Mouse (Mus musculus) hindbrain, embryonic 13.5 days (tissue): ENCODE results near the gene Rab15. TPM values are rescaled to one million over a fixed set of nuclear protein-coding genes. Genes with fewer than 3 reads are reported as not detected.

ENCODE experiments used
- ATAC-seq: fragments of 200-750 bp; cut with Nextera tagmentation; 2 replicates; pipeline ENCODE4 v1.8.0; 2017; ENCODE audit warnings: moderate TSS enrichment; ENCODE audit not compliant: low FRiP score
- H3K27ac ChIP-seq: fragments of 300-500 bp; sonication (generic); 2 replicates; pipeline ENCODE4 v1.5.1; 2015; ENCODE audit warnings: inconsistent platforms, mild to moderate bottlenecking, moderate library complexity
- H3K27me3 ChIP-seq: fragments of 300-500 bp; sonication (generic); 2 replicates; pipeline ENCODE4 v1.6.1; 2015; ENCODE audit warnings: mild to moderate bottlenecking, inconsistent platforms
- H3K36me3 ChIP-seq: fragments of 300-500 bp; sonication (generic); 2 replicates; pipeline ENCODE4 v1.6.1; 2015; ENCODE audit warnings: mild to moderate bottlenecking, inconsistent platforms
- H3K4me1 ChIP-seq: fragments of 300-500 bp; sonication (generic); replicated peaks from 2 replicates; pipeline ENCODE4 v1.6.1; 2015; ENCODE audit warnings: inconsistent platforms
- H3K4me2 ChIP-seq: fragments of 300-500 bp; sonication (generic); 2 replicates; pipeline ENCODE4 v1.6.1; 2015; ENCODE audit warnings: inconsistent platforms, mild to moderate bottlenecking, moderate library complexity
- H3K4me3 ChIP-seq: fragments of 300-500 bp; sonication (generic); 2 replicates; pipeline ENCODE4 v1.5.1; 2015; ENCODE audit warnings: mild to moderate bottlenecking, inconsistent platforms
- H3K9ac ChIP-seq: fragments of 300-500 bp; sonication (generic); 2 replicates; pipeline ENCODE4 v1.6.1; 2015; ENCODE audit warnings: mild to moderate bottlenecking, inconsistent platforms
- H3K9me3 ChIP-seq: fragments of 300-500 bp; sonication (generic); 2 replicates; pipeline ENCODE4 v1.6.1; 2016; ENCODE audit warnings: inconsistent platforms
- WGBS: fragments of 180-500 bp; shearing (Covaris S2); methylation state at CpG from one replicate; pipeline ENCODE4 v1.1.7; 2015; 5-methylcytosine and 5-hydroxymethylcytosine counted together
- polyA plus RNA-seq: library from polyadenylated mRNA; unstranded; fragments of >200 nt; fragmentation: Nextera tagmentation; extraction: Ambion mirVana; gene quantifications from 2 replicates; pipeline ENCODE4 v1.2.1, GENCODE M21; 2015

The Rab15 gene
- polyA plus RNA-seq, 1 experiment from 2014 or later: 30.9 TPM

- Histone ChIP-seq H3K27me3 (no peaks in the 10 kb centered on the region), H3K9me3 (no peaks in the 10 kb centered on the region), H3K27ac (no peak overlapping the region), H3K36me3 (0 out of 2 replicates have a peak, but pooled peaks cover 1% of the 10 kb centered on the region), H3K4me3 (no peak overlapping the region), H3K9ac (no peak overlapping the region), H3K4me1 (peaks cover 11% of the 10 kb centered on the region), H3K4me2 (no peak overlapping the region)
- 87% methylated on average over 5 of the region's 5 CpGs for WGBS
- no peak for ATAC-seq
These were observed 51.7 kb downstream of the Rab15 start for GRCm38 (mm10) chr12:76770841-76771500.

- 33% methylated on average over 20 of the region's 20 CpGs for WGBS
- no peaks in the 10 kb centered on the region for H3K27me3 ChIP-seq
- H3K4me1 ChIP-seq: peaks cover 13% of the 10 kb centered on the region
- H3K9ac ChIP-seq: peak overlapping the region; percentile 84
- peak overlapping the region; percentile 66 for H3K4me2 ChIP-seq
- H3K27ac ChIP-seq: peak overlapping the region; percentile 88
- peak overlapping the region; percentile 63 for H3K4me3 ChIP-seq
- H3K9me3 ChIP-seq: no peaks in the 10 kb centered on the region
- H3K36me3 ChIP-seq: no peaks in the 10 kb centered on the region
- no peak; the same call in 1 of the 2 replicates for ATAC-seq
These were observed 56.6 kb downstream of the Rab15 start for GRCm38 (mm10) chr12:76765901-76766630.

- Histone ChIP-seq H3K9me3 (no peaks in the 10 kb centered on the region), H3K27me3 (no peaks in the 10 kb centered on the region), H3K4me3 (peak within 1 kb of the TSS; percentile 63), H3K36me3 (no peaks in the 10 kb centered on the region), H3K4me1 (peaks cover 13% of the 10 kb centered on the region), H3K27ac (peak within 1 kb of the TSS; percentile 88), H3K4me2 (peak within 1 kb of the TSS; percentile 66), H3K9ac (peak within 1 kb of the TSS; percentile 84)
- WGBS: under 1% methylated on average over 31 of the region's 31 CpGs
- peak; percentile 97 for ATAC-seq
These were observed 57.3 kb downstream of the Rab15 start, which contains the start of the genes Churc1 and Fntb for GRCm38 (mm10) chr12:76765354-76765851. Churc1 (plus strand) TSS chr12:76765538. Fntb (plus strand) TSS chr12:76765589.

GRCm38 (mm10) chr12:76752652-76753318 lies 69.9 kb downstream of the Rab15 start:
- 46% methylated on average over 14 of the region's 14 CpGs for WGBS

GRCm38 (mm10) chr12:76750866-76751459 lies 71.7 kb downstream of the Rab15 start:
- H3K4me2 ChIP-seq: no peak overlapping the region
- no peak overlapping the region for H3K27ac ChIP-seq
- H3K9ac ChIP-seq: no peak overlapping the region
- H3K9me3 ChIP-seq: no peaks in the 10 kb centered on the region
- ATAC-seq: no peak
- no peaks in the 10 kb centered on the region for H3K36me3 ChIP-seq
- WGBS: 83% methylated on average over 16 of the region's 16 CpGs
- H3K4me3 ChIP-seq: no peak overlapping the region
- no peaks in the 10 kb centered on the region for H3K4me1 ChIP-seq
- H3K27me3 ChIP-seq: no peaks in the 10 kb centered on the region

More at GRCm38 (mm10) chr12:76752652-76753318, 69.9 kb downstream of the Rab15 start:
- ATAC-seq: no peak
- no peaks in the 10 kb centered on the region for H3K4me1 ChIP-seq
- no peaks in the 10 kb centered on the region for H3K36me3 ChIP-seq
- H3K9me3 ChIP-seq: no peaks in the 10 kb centered on the region
- no peak overlapping the region for H3K9ac ChIP-seq
- no peak overlapping the region for H3K4me2 ChIP-seq
- H3K4me3 ChIP-seq: no peak overlapping the region
- H3K27ac ChIP-seq: no peak overlapping the region
- H3K27me3 ChIP-seq: no peaks in the 10 kb centered on the region

Other genes with a start within 250 kb of the Rab15 start
- 2.5 and 3.2 TPM in 2 replicates for gene Sptb, start 112.4 kb downstream of the Rab15 start, polyA plus RNA-seq
- 144 and 152 TPM in 2 replicates for gene Churc1, start 57.4 kb downstream of the Rab15 start, polyA plus RNA-seq
- 33.3 and 37.3 TPM in 2 replicates for gene Fntb, start 57.3 kb downstream of the Rab15 start, polyA plus RNA-seq
- 0.21 TPM in 1 of 2 replicates, not detected in the other for gene Gpx2, start 27.4 kb downstream of the Rab15 start, polyA plus RNA-seq
- gene Max, start 139.3 kb upstream of the Rab15 start, polyA plus RNA-seq: 16.6 and 16.8 TPM in 2 replicates